Mouse (Mus musculus): ENCODE results near the gene Lrrk1. TPM values are rescaled to one million over a fixed set of nuclear protein-coding genes. Genes with fewer than 3 reads are reported as not detected.
A peak's percentile ranks its signal among the peaks of the same experiment; 100 is the strongest.

Gene Lrrk1
- total and polyA plus RNA-seq, 2 experiments: 7.4 to 15.0 TPM

GRCm38 (mm10) chr7:66346959-66347663 is 41.0 kb downstream of the Lrrk1 start:
- Histone ChIP-seq H3K4me3 (ENCODE audit: insufficient read depth, low read depth, low read length) (no peak overlapping the region), H3K27ac (replicated peaks; ENCODE audit: insufficient read depth, low read depth, low read length) (no peak overlapping the region), H3K4me1 (ENCODE audit: control insufficient read depth, insufficient read depth, low read length) (peaks cover under 1% of the 10 kb centered on the region; the same call in 1 of the 2 replicates), H3K27me3 (ENCODE audit: control insufficient read depth, insufficient read depth, low read length) (no peaks in the 10 kb centered on the region), H3K79me2 (ENCODE audit: control insufficient read depth, insufficient read depth, low read length) (0 out of 2 replicates have a peak, but pooled peaks cover 2% of the 10 kb centered on the region), H3K9ac (ENCODE audit: low read depth, low read length) (no peak overlapping the region), H3K36me3 (ENCODE audit: control insufficient read depth, insufficient read depth, low read length) (no peaks in the 10 kb centered on the region)
- no peak for DNase-seq (ENCODE audit: extremely low read depth, low read depth, low spot score)
- 48% methylated on average over 9 of the region's 9 CpGs for WGBS
- TF ChIP-seq POLR2A (IDR thresholded peaks at IDR 0.05; ENCODE audit: extremely low read depth, insufficient read depth, low read length) (no peak), CTCF (IDR thresholded peaks at IDR 0.05; ENCODE audit: low read depth, low read length) (no peak)

- Histone ChIP-seq H3K9ac (ENCODE audit: low read depth, low read length) (no peak overlapping the region; the same call in 1 of the 2 replicates), H3K27me3 (ENCODE audit: control insufficient read depth, insufficient read depth, low read length) (no peaks in the 10 kb centered on the region), H3K27ac (replicated peaks; ENCODE audit: insufficient read depth, low read depth, low read length) (no peak overlapping the region), H3K79me2 (ENCODE audit: control insufficient read depth, insufficient read depth, low read length) (no peaks in the 10 kb centered on the region), H3K36me3 (ENCODE audit: control insufficient read depth, insufficient read depth, low read length) (no peaks in the 10 kb centered on the region), H3K4me1 (ENCODE audit: control insufficient read depth, insufficient read depth, low read length) (peaks cover 5% of the 10 kb centered on the region), H3K4me3 (ENCODE audit: insufficient read depth, low read depth, low read length) (no peak overlapping the region)
- no peak for DNase-seq (ENCODE audit: extremely low read depth, low read depth, low spot score)
- no peak for TF ChIP-seq CTCF (IDR thresholded peaks at IDR 0.05; ENCODE audit: low read depth, low read length)
- no peak for TF ChIP-seq POLR2A (IDR thresholded peaks at IDR 0.05; ENCODE audit: extremely low read depth, insufficient read depth, low read length)
- WGBS: 62% methylated on average over 5 of the region's 5 CpGs
Observed at GRCm38 (mm10) chr7:66343307-66343706, 44.8 kb downstream of the Lrrk1 start.

- Histone ChIP-seq H3K27me3 (ENCODE audit: control insufficient read depth, insufficient read depth, low read length) (no peaks in the 10 kb centered on the region), H3K4me1 (ENCODE audit: control insufficient read depth, insufficient read depth, low read length) (peaks cover 5% of the 10 kb centered on the region), H3K36me3 (ENCODE audit: control insufficient read depth, insufficient read depth, low read length) (no peaks in the 10 kb centered on the region), H3K79me2 (ENCODE audit: control insufficient read depth, insufficient read depth, low read length) (no peaks in the 10 kb centered on the region), H3K4me3 (ENCODE audit: insufficient read depth, low read depth, low read length) (no peak overlapping the region), H3K9ac (ENCODE audit: low read depth, low read length) (no peak overlapping the region; the same call in 1 of the 2 replicates), H3K27ac (replicated peaks; ENCODE audit: insufficient read depth, low read depth, low read length) (no peak overlapping the region)
- no peak for DNase-seq (ENCODE audit: extremely low read depth, low read depth, low spot score)
- no peak for TF ChIP-seq POLR2A (IDR thresholded peaks at IDR 0.05; ENCODE audit: extremely low read depth, insufficient read depth, low read length)
- TF ChIP-seq CTCF (IDR thresholded peaks at IDR 0.05; ENCODE audit: low read depth, low read length): no peak
- WGBS: 61% methylated on average over 6 of the region's 6 CpGs
Observed at GRCm38 (mm10) chr7:66342831-66343230, 45.3 kb downstream of the Lrrk1 start.

GRCm38 (mm10) chr7:66342323-66342722 is 45.8 kb downstream of the Lrrk1 start:
- Histone ChIP-seq H3K9ac (ENCODE audit: low read depth, low read length) (no peak overlapping the region), H3K4me1 (ENCODE audit: control insufficient read depth, insufficient read depth, low read length) (peaks cover 5% of the 10 kb centered on the region), H3K4me3 (ENCODE audit: insufficient read depth, low read depth, low read length) (no peak overlapping the region), H3K27ac (replicated peaks; ENCODE audit: insufficient read depth, low read depth, low read length) (no peak overlapping the region), H3K36me3 (ENCODE audit: control insufficient read depth, insufficient read depth, low read length) (no peaks in the 10 kb centered on the region), H3K27me3 (ENCODE audit: control insufficient read depth, insufficient read depth, low read length) (no peaks in the 10 kb centered on the region), H3K79me2 (ENCODE audit: control insufficient read depth, insufficient read depth, low read length) (no peaks in the 10 kb centered on the region)
- peak; percentile 36 for TF ChIP-seq CTCF (IDR thresholded peaks at IDR 0.05; ENCODE audit: low read depth, low read length)
- TF ChIP-seq POLR2A (IDR thresholded peaks at IDR 0.05; ENCODE audit: extremely low read depth, insufficient read depth, low read length): no peak
- 21% methylated on average over 4 of the region's 4 CpGs for WGBS
- peak; percentile 76 for DNase-seq (ENCODE audit: extremely low read depth, low read depth, low spot score)

- DNase-seq (ENCODE audit: extremely low read depth, low read depth, low spot score): no peak
- H3K36me3 ChIP-seq (ENCODE audit: control insufficient read depth, insufficient read depth, low read length): no peaks in the 10 kb centered on the region
- H3K9ac ChIP-seq (ENCODE audit: low read depth, low read length): no peak overlapping the region; the same call in 1 of the 2 replicates
- H3K4me3 ChIP-seq (ENCODE audit: insufficient read depth, low read depth, low read length): no peak overlapping the region
- H3K79me2 ChIP-seq (ENCODE audit: control insufficient read depth, insufficient read depth, low read length): no peaks in the 10 kb centered on the region
- no peaks in the 10 kb centered on the region for H3K27me3 ChIP-seq (ENCODE audit: control insufficient read depth, insufficient read depth, low read length)
- TF ChIP-seq CTCF (IDR thresholded peaks at IDR 0.05; ENCODE audit: low read depth, low read length) (no peak), POLR2A (IDR thresholded peaks at IDR 0.05; ENCODE audit: extremely low read depth, insufficient read depth, low read length) (no peak)
- 74% methylated on average over 3 of the region's 3 CpGs for WGBS
- H3K4me1 ChIP-seq (ENCODE audit: control insufficient read depth, insufficient read depth, low read length): peaks cover 5% of the 10 kb centered on the region
- H3K27ac ChIP-seq (replicated peaks; ENCODE audit: insufficient read depth, low read depth, low read length): peak overlapping the region; percentile 34; the same call in 1 of the 2 replicates
Observed at GRCm38 (mm10) chr7:66340044-66340443, 48.1 kb downstream of the Lrrk1 start.

- Histone ChIP-seq H3K4me3 (ENCODE audit: insufficient read depth, low read depth, low read length) (no peak overlapping the region), H3K36me3 (ENCODE audit: control insufficient read depth, insufficient read depth, low read length) (no peaks in the 10 kb centered on the region), H3K79me2 (ENCODE audit: control insufficient read depth, insufficient read depth, low read length) (no peaks in the 10 kb centered on the region), H3K9ac (ENCODE audit: low read depth, low read length) (no peak overlapping the region), H3K27ac (replicated peaks; ENCODE audit: insufficient read depth, low read depth, low read length) (no peak overlapping the region), H3K27me3 (ENCODE audit: control insufficient read depth, insufficient read depth, low read length) (no peaks in the 10 kb centered on the region), H3K4me1 (ENCODE audit: control insufficient read depth, insufficient read depth, low read length) (peaks cover 5% of the 10 kb centered on the region)
- 26% methylated on average over 5 of the region's 5 CpGs for WGBS
- no peak for TF ChIP-seq POLR2A (IDR thresholded peaks at IDR 0.05; ENCODE audit: extremely low read depth, insufficient read depth, low read length)
- no peak for TF ChIP-seq CTCF (IDR thresholded peaks at IDR 0.05; ENCODE audit: low read depth, low read length)
- peak; percentile 19 for DNase-seq (ENCODE audit: extremely low read depth, low read depth, low spot score)
Observed at GRCm38 (mm10) chr7:66339625-66340024, 48.5 kb downstream of the Lrrk1 start.
